Mouse (Mus musculus) CH12.LX (cell line): ENCODE measurements around the gene Ints7. TPM values are rescaled to one million over a fixed set of nuclear protein-coding genes. Genes with fewer than 3 reads are reported as not detected.

Experiments
- DNase-seq: peaks from one replicate; pipeline ENCODE4 v3.0.0-alpha.2; 2013; ENCODE audit errors: extremely low read depth
- H3K27ac ChIP-seq: 2 replicates; pipeline ENCODE4 v1.5.1; 2012; ENCODE audit warnings: low read depth, mild to moderate bottlenecking, control low read depth, moderate library complexity; ENCODE audit not compliant: insufficient read depth
- H3K27me3 ChIP-seq: replicated peaks from 2 replicates; pipeline ENCODE3; 2012; ENCODE audit warnings: inconsistent platforms
- H3K36me3 ChIP-seq, 2 experiments: replicated peaks in 1 of 2; 2 replicates each; pipeline versions ENCODE3 to v1.6.1; 2012; ENCODE audit warnings: inconsistent platforms in 1 of 2, low read length in 1 of 2, mild to moderate bottlenecking in 1 of 2, mixed read lengths in 1 of 2, moderate library complexity in 1 of 2; ENCODE audit not compliant: control insufficient read depth in 1 of 2, insufficient read depth in 1 of 2
- H3K4me1 ChIP-seq, 2 experiments: 2 replicates each; pipeline ENCODE4 v1.6.1; 2012; ENCODE audit warnings: inconsistent platforms in 1 of 2, moderate library complexity in 1 of 2; ENCODE audit not compliant: insufficient read depth in 2 of 2, control insufficient read depth in 1 of 2
- H3K4me2 ChIP-seq: 2 replicates; pipeline ENCODE4 v1.6.1; 2012; ENCODE audit warnings: low read depth, mild to moderate bottlenecking, control low read depth; ENCODE audit not compliant: poor library complexity, insufficient read depth, severe bottlenecking
- H3K4me3 ChIP-seq, 3 experiments: fragments of 150-350 bp in 1 of 3; sonication (generic) in 1 of 3; replicated peaks in 1 of 3; 2 replicates each; pipeline versions ENCODE3 to v1.5.1; 2011 to 2012; ENCODE audit warnings: low read depth in 2 of 3, low read length in 2 of 3, mild to moderate bottlenecking in 2 of 3, moderate library complexity in 2 of 3, control low read depth in 1 of 3, improper control_type of control experiment in 1 of 3, inconsistent platforms in 1 of 3, mixed read lengths in 1 of 3; ENCODE audit not compliant: poor library complexity in 1 of 3
- H3K79me2 ChIP-seq: replicated peaks from 2 replicates; pipeline ENCODE4 v1.6.1; 2012; ENCODE audit warnings: mild to moderate bottlenecking, moderate library complexity; ENCODE audit not compliant: control insufficient read depth, poor library complexity, insufficient read depth, severe bottlenecking; ENCODE audit errors: extremely low read depth
- H3K9ac ChIP-seq: 2 replicates; pipeline ENCODE4 v1.6.1; 2012; ENCODE audit warnings: low read depth, mild to moderate bottlenecking, control low read depth, moderate library complexity; ENCODE audit not compliant: insufficient read depth
- H3K9me3 ChIP-seq: replicated peaks from 2 replicates; pipeline ENCODE3; 2012; ENCODE audit warnings: low read length, inconsistent platforms, mixed read lengths
- BHLHE40 ChIP-seq: IDR thresholded peaks from 2 replicates; pipeline ENCODE4 v1.6.1; 2011; ENCODE audit warnings: mild to moderate bottlenecking, low read depth, low read length, improper control_type of control experiment
- EP300 ChIP-seq: IDR thresholded peaks from 2 replicates; pipeline ENCODE4 v1.6.1; 2011; ENCODE audit warnings: low read length, improper control_type of control experiment
- JUN ChIP-seq: IDR thresholded peaks from 2 replicates; pipeline ENCODE4 v1.6.1; 2011; ENCODE audit warnings: low read depth, mild to moderate bottlenecking, low read length, improper control_type of control experiment, moderate library complexity; ENCODE audit not compliant: insufficient read depth
- KAT2A ChIP-seq: IDR thresholded peaks from 2 replicates; pipeline ENCODE4 v1.6.1; 2012; ENCODE audit warnings: low read length, improper control_type of control experiment, inconsistent platforms; ENCODE audit not compliant: insufficient replicate concordance
- MAFK ChIP-seq: IDR thresholded peaks from 2 replicates; pipeline ENCODE4 v1.6.1; 2011; ENCODE audit warnings: low read length, improper control_type of control experiment; ENCODE audit not compliant: insufficient replicate concordance
- MAX ChIP-seq: IDR thresholded peaks from 2 replicates; pipeline ENCODE4 v1.6.1; 2011; ENCODE audit warnings: low read length, improper control_type of control experiment
- MAZ ChIP-seq: IDR thresholded peaks from 2 replicates; pipeline ENCODE4 v1.6.1; 2012; ENCODE audit warnings: low read depth, mild to moderate bottlenecking, inconsistent platforms, low read length, improper control_type of control experiment, moderate library complexity
- MEF2A ChIP-seq: IDR thresholded peaks from 2 replicates; pipeline ENCODE4 v1.6.1; 2014; ENCODE audit warnings: low read depth, mild to moderate bottlenecking, inconsistent platforms, low read length, improper control_type of control experiment, borderline replicate concordance
- MXI1 ChIP-seq: IDR thresholded peaks from 2 replicates; pipeline ENCODE4 v1.6.1; 2011; ENCODE audit warnings: mild to moderate bottlenecking, low read depth, low read length, improper control_type of control experiment
- NELFE ChIP-seq: IDR thresholded peaks from 2 replicates; pipeline ENCODE4 v1.6.1; 2011; ENCODE audit warnings: low read depth, low read length, improper control_type of control experiment
- NRF1 ChIP-seq: IDR thresholded peaks from 2 replicates; pipeline ENCODE4 v1.6.1; 2014; ENCODE audit warnings: low read depth, mild to moderate bottlenecking, inconsistent platforms, low read length, improper control_type of control experiment, moderate library complexity
- POLR2A ChIP-seq: IDR thresholded peaks from 2 replicates; pipeline ENCODE4 v1.6.1; 2011; ENCODE audit warnings: low read depth, mild to moderate bottlenecking, improper control_type of control experiment, low read length
- RAD21 ChIP-seq: IDR thresholded peaks from 2 replicates; pipeline ENCODE4 v1.6.1; 2011; ENCODE audit warnings: low read depth, mild to moderate bottlenecking, low read length, improper control_type of control experiment, moderate library complexity
- RCOR1 ChIP-seq: conservative IDR thresholded peaks from 2 replicates; pipeline ENCODE4 v1.6.1; 2012; ENCODE audit warnings: low read depth, mild to moderate bottlenecking, inconsistent platforms, low read length, improper control_type of control experiment
- SIN3A ChIP-seq: IDR thresholded peaks from 2 replicates; pipeline ENCODE4 v1.6.1; 2012; ENCODE audit warnings: low read length, improper control_type of control experiment, inconsistent platforms
- TCF12 ChIP-seq: IDR thresholded peaks from 2 replicates; pipeline ENCODE4 v1.6.1; 2014; ENCODE audit warnings: low read depth, mild to moderate bottlenecking, inconsistent platforms, low read length, improper control_type of control experiment
- USF1 ChIP-seq: IDR thresholded peaks from 2 replicates; pipeline ENCODE4 v1.6.1; 2014; ENCODE audit warnings: low read depth, mild to moderate bottlenecking, inconsistent platforms, low read length, improper control_type of control experiment
- ZKSCAN1 ChIP-seq: IDR thresholded peaks from 2 replicates; pipeline ENCODE4 v1.6.1; 2012; ENCODE audit warnings: low read depth, inconsistent platforms, low read length, improper control_type of control experiment, borderline replicate concordance
- dilution Hi-C: fragments of 300-500 bp; cut with MboI; formaldehyde crosslinking; loops from 2 replicates; pipeline ENCODE4 v1.14.3; 2020; ENCODE audit warnings: low sequenced_read_pairs; ENCODE audit not compliant: extremely low pct_unique_long_range_greater_than_20kb, extremely low pct_ligation_motif_present
- in situ Hi-C: fragments of 300-500 bp; cut with MboI; formaldehyde crosslinking; loops from 3 replicates; pipeline ENCODE4 v1.14.3; 2019; ENCODE audit warnings: low sequenced_read_pairs, low pct_ligation_motif_present, low pct_unique_long_range_greater_than_20kb, mixed read lengths
- polyA plus RNA-seq: library from polyadenylated mRNA; unstranded; fragments of >175 nt; gene quantifications from 2 replicates; pipeline ENCODE4 v1.2.1, GENCODE M21; 2012; ENCODE audit warnings: low read depth; ENCODE audit not compliant: insufficient read length
- total RNA-seq, 2 experiments: library from RNA; depleted of rRNA; stranded (reverse); fragments of 300-350 nt in 1 of 2; fragments of >200 nt in 1 of 2; gene quantifications; 2 replicates each; pipeline ENCODE4 v1.2.3; 2012 to 2014

Gene Ints7
- total and polyA plus RNA-seq, 3 experiments = 30.4 to 58.8 (median 50.5) TPM

- no peak overlapping the region for H3K9ac ChIP-seq
- no peaks in the 10 kb centered on the region for H3K79me2 ChIP-seq
- no peak for TF ChIP-seq MAX
- no peak for TF ChIP-seq NELFE
- TF ChIP-seq TCF12 = no peak
- TF ChIP-seq ZKSCAN1 = no peak
- no peak for TF ChIP-seq RAD21
- TF ChIP-seq MXI1 = no peak
- TF ChIP-seq SIN3A = no peak
- no peak for TF ChIP-seq USF1
- no peak for TF ChIP-seq MAFK
- TF ChIP-seq RCOR1 = no peak
- H3K36me3 ChIP-seq = peaks cover 82 to 95% of the 10 kb centered on the region in 2 experiments
- no peak overlapping the region for H3K4me2 ChIP-seq
- H3K4me1 ChIP-seq = peaks cover 13 to 27% of the 10 kb centered on the region in 2 experiments
- dilution Hi-C loops = no loop called here
- no peaks in the 10 kb centered on the region for H3K27me3 ChIP-seq
- H3K9me3 ChIP-seq = no peaks in the 10 kb centered on the region
- in situ Hi-C loops = loop anchor here (25.0 kb wide), 1 partner anchor 102 kb away; the partner anchor contains the start of gene Lpgat1
- H3K4me3 ChIP-seq = no peak overlapping the region
- DNase-seq = no peak
- no peak overlapping the region for H3K27ac ChIP-seq
Measured at GRCm38 (mm10) chr1:191610357-191610756, 34.9 kb downstream of the Ints7 start.

DNA sequence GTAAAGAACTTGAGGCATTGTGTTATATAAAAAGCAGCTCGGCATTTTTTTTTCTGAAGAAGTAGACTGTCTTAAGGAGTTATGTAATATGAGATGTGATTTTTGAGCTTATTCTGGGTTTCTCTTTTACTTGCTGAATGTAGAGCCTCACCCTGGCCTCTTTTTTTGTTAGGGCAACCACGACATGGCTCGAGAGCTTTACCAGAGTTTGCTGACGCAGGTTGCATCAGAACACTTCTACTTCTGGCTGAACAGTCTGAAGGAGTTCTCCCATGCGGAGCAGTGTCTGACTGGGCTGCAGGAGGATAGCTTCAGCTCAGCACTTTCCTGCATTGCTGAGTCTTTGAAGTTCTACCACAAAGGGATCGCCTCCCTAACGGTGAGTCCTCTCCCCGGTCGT lies 36.2 kb downstream of the Ints7 start:
- in situ Hi-C loops = loop anchor here (25.0 kb wide), 1 partner anchor 101 kb away; the partner anchor contains the start of gene Lpgat1
- H3K9me3 ChIP-seq = no peaks in the 10 kb centered on the region
- no peak overlapping the region for H3K4me3 ChIP-seq
- dilution Hi-C loops = no loop called here
- no peak for DNase-seq
- no peaks in the 10 kb centered on the region for H3K79me2 ChIP-seq
- H3K9ac ChIP-seq = no peak overlapping the region
- TF ChIP-seq EP300 (no peak), POLR2A (no peak), KAT2A (no peak), JUN (no peak), MEF2A (no peak), BHLHE40 (no peak), MAZ (no peak), NELFE (no peak), NRF1 (no peak)
- H3K4me1 ChIP-seq = peaks cover 8 to 13% of the 10 kb centered on the region in 2 experiments
- H3K4me2 ChIP-seq = no peak overlapping the region
- H3K27ac ChIP-seq = no peak overlapping the region
- H3K36me3 ChIP-seq = peaks cover 82 to 94% of the 10 kb centered on the region in 2 experiments
- no peaks in the 10 kb centered on the region for H3K27me3 ChIP-seq
